Mouse (Mus musculus) hindbrain, embryonic 13.5 days (tissue): Measurements from ENCODE around the gene Arl4a. TPM values are rescaled to one million over a fixed set of nuclear protein-coding genes. Genes with fewer than 3 reads are reported as not detected.

Experiments used
- ATAC-seq: fragments of 200-750 bp; cut with Nextera tagmentation; 2 replicates; pipeline ENCODE4 v1.8.0; 2017; ENCODE audit warnings: moderate TSS enrichment; ENCODE audit not compliant: low FRiP score
- H3K27ac ChIP-seq: fragments of 300-500 bp; sonication (generic); 2 replicates; pipeline ENCODE4 v1.5.1; 2015; ENCODE audit warnings: inconsistent platforms, mild to moderate bottlenecking, moderate library complexity
- H3K27me3 ChIP-seq: fragments of 300-500 bp; sonication (generic); 2 replicates; pipeline ENCODE4 v1.6.1; 2015; ENCODE audit warnings: mild to moderate bottlenecking, inconsistent platforms
- H3K36me3 ChIP-seq: fragments of 300-500 bp; sonication (generic); 2 replicates; pipeline ENCODE4 v1.6.1; 2015; ENCODE audit warnings: mild to moderate bottlenecking, inconsistent platforms
- H3K4me1 ChIP-seq: fragments of 300-500 bp; sonication (generic); replicated peaks from 2 replicates; pipeline ENCODE4 v1.6.1; 2015; ENCODE audit warnings: inconsistent platforms
- H3K4me2 ChIP-seq: fragments of 300-500 bp; sonication (generic); 2 replicates; pipeline ENCODE4 v1.6.1; 2015; ENCODE audit warnings: inconsistent platforms, mild to moderate bottlenecking, moderate library complexity
- H3K4me3 ChIP-seq: fragments of 300-500 bp; sonication (generic); 2 replicates; pipeline ENCODE4 v1.5.1; 2015; ENCODE audit warnings: mild to moderate bottlenecking, inconsistent platforms
- H3K9ac ChIP-seq: fragments of 300-500 bp; sonication (generic); 2 replicates; pipeline ENCODE4 v1.6.1; 2015; ENCODE audit warnings: mild to moderate bottlenecking, inconsistent platforms
- H3K9me3 ChIP-seq: fragments of 300-500 bp; sonication (generic); 2 replicates; pipeline ENCODE4 v1.6.1; 2016; ENCODE audit warnings: inconsistent platforms
- WGBS: fragments of 180-500 bp; shearing (Covaris S2); methylation state at CpG from one replicate; pipeline ENCODE4 v1.1.7; 2015; 5-methylcytosine and 5-hydroxymethylcytosine counted together
- polyA plus RNA-seq: library from polyadenylated mRNA; unstranded; fragments of >200 nt; fragmentation: Nextera tagmentation; extraction: Ambion mirVana; gene quantifications from 2 replicates; pipeline ENCODE4 v1.2.1, GENCODE M21; 2015

The Arl4a gene
- polyA plus RNA-seq, 1 experiment from 2014 or later: 139 TPM

DNA sequence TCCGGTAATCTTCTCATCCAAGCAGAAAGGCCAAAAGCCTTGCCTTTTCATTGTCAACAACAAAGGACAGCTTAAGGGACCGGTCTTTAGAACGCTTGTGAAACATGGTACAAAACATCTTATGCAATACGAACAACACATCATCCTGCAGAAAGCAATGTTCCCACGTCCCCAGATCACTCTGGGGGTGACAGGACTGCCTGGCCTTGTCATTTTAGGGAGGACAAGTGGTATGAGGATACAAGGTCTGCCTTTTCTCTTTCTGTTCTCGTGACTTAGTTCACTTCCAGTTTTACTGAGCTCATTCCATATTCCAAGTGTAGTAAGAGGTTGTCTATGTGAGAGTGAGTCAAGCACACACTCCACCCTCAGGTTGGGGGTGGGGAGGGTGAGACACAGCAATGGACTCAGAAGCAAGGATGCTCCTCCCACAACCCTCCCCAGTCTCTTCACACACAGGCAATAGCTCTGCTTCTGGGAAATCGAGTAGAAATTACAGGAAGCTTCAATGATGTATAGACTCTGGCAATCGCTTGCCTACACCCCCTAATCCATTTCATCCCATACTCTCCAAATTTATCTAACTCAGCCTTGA, 59.7 kb downstream of the Arl4a start:
- Histone ChIP-seq H3K27me3 (no peaks in the 10 kb centered on the region), H3K27ac (no peak overlapping the region), H3K9ac (no peak overlapping the region), H3K4me3 (no peak overlapping the region), H3K4me2 (no peak overlapping the region), H3K9me3 (no peaks in the 10 kb centered on the region), H3K4me1 (peaks cover 23% of the 10 kb centered on the region), H3K36me3 (no peaks in the 10 kb centered on the region)
- ATAC-seq: no peak
- WGBS: 81% methylated on average over 8 of the region's 8 CpGs

DNA sequence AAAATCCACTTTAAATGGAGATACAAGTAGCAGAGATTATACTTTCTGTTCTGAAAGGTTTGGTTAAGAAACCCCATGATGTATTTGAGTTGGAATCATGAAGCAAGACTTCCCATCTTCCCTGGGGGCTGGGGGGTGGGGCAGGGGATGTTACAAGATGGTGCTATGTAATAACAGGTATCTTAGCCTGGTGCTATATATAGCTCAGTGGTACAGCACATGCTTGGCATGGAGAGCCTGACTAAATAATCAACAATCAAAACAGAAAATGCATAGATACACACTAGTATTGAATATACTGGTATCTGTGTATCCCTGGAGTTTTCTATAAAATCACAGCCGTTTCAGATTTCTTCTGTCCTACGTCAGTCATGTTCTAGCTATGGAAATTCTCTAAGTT, 61.4 kb downstream of the Arl4a start:
- WGBS: 89% methylated on average over 2 of the region's 2 CpGs
- H3K4me1 ChIP-seq: peaks cover 23% of the 10 kb centered on the region
- ATAC-seq: peak; percentile 40; the same call in 1 of the 2 replicates
- H3K9me3 ChIP-seq: no peaks in the 10 kb centered on the region
- peak overlapping the region; percentile 88 for H3K27ac ChIP-seq
- H3K4me3 ChIP-seq: no peak overlapping the region
- no peak overlapping the region for H3K9ac ChIP-seq
- H3K4me2 ChIP-seq: 0 out of 2 replicates have a peak overlapping the region, but pooled peaks have one; percentile 29
- H3K36me3 ChIP-seq: no peaks in the 10 kb centered on the region
- H3K27me3 ChIP-seq: no peaks in the 10 kb centered on the region

GRCm38 (mm10) chr12:39975829-39976340, 61.9 kb downstream of the Arl4a start:
- ATAC-seq: peak; percentile 77
- Histone ChIP-seq H3K4me3 (no peak overlapping the region), H3K9me3 (no peaks in the 10 kb centered on the region), H3K4me2 (peak overlapping the region; percentile 29), H3K9ac (peak overlapping the region; percentile 35; the same call in 1 of the 2 replicates), H3K36me3 (no peaks in the 10 kb centered on the region), H3K4me1 (peaks cover 23% of the 10 kb centered on the region), H3K27me3 (no peaks in the 10 kb centered on the region), H3K27ac (peak overlapping the region; percentile 88)
- 15% methylated on average over 9 of the region's 9 CpGs for WGBS

- Histone ChIP-seq H3K4me2 (no peak overlapping the region), H3K4me3 (no peak overlapping the region), H3K9me3 (no peaks in the 10 kb centered on the region), H3K27me3 (no peaks in the 10 kb centered on the region), H3K27ac (peak overlapping the region; percentile 88), H3K4me1 (peaks cover 23% of the 10 kb centered on the region), H3K9ac (no peak overlapping the region), H3K36me3 (no peaks in the 10 kb centered on the region)
- 18% methylated on average over 4 of the region's 4 CpGs for WGBS
- ATAC-seq: peak; percentile 74
Measured at GRCm38 (mm10) chr12:39974977-39975583, 62.7 kb downstream of the Arl4a start.

DNA sequence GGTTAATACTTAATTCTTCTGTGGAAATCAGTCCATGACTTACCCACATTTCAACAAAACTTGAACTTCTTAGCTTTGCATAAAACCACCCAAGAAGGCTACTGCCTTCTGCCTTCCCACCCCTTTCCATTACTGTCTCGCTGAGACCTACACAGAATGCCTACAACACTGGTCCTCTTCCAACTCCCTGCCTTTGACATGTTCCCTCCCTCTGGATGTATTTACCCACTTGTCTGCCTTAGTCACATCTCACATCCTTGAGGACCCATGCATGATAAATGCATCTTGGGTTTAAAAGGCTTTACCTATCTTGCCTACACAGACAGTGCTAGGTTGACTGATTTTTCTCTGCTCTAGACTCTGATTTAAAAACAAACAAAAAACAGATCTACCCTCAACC, 63.6 kb downstream of the Arl4a start:
- no peak overlapping the region for H3K4me2 ChIP-seq
- H3K9ac ChIP-seq: no peak overlapping the region
- 83% methylated on average over 1 of the region's 1 CpGs for WGBS
- H3K9me3 ChIP-seq: no peaks in the 10 kb centered on the region
- ATAC-seq: no peak
- peaks cover 23% of the 10 kb centered on the region for H3K4me1 ChIP-seq
- peak overlapping the region; percentile 88; the same call in 1 of the 2 replicates for H3K27ac ChIP-seq
- H3K27me3 ChIP-seq: no peaks in the 10 kb centered on the region
- H3K4me3 ChIP-seq: no peak overlapping the region
- H3K36me3 ChIP-seq: no peaks in the 10 kb centered on the region

DNA sequence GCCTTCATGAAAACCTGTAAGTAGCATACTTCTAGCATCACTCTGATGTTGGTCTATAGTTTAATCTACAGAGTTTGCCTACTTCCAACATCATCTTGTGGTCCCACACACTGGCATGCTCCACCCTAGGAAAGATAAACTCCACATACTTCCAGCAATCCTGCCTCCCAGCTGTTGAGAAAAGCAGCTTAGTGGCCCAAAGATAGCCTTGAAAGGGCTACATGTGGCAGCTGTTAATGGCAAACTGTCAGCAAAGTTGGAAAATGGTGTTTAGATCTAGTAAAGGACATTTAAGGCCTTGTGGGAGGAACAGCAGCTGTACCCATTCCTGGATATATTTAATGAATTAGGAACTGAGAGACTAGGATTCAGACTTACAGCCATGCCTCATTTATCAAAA, 68.3 kb downstream of the Arl4a start:
- ATAC-seq: no peak
- no peak overlapping the region for H3K4me3 ChIP-seq
- H3K4me2 ChIP-seq: no peak overlapping the region
- no peaks in the 10 kb centered on the region for H3K36me3 ChIP-seq
- H3K27me3 ChIP-seq: no peaks in the 10 kb centered on the region
- no peak overlapping the region for H3K27ac ChIP-seq
- peaks cover 4% of the 10 kb centered on the region; the same call in 1 of the 2 replicates for H3K4me1 ChIP-seq
- H3K9ac ChIP-seq: no peak overlapping the region
- H3K9me3 ChIP-seq: no peaks in the 10 kb centered on the region

GRCm38 (mm10) chr12:39968109-39968508, 69.7 kb downstream of the Arl4a start:
- WGBS: 94% methylated on average over 3 of the region's 3 CpGs
- H3K4me2 ChIP-seq: no peak overlapping the region
- H3K4me3 ChIP-seq: no peak overlapping the region
- H3K27ac ChIP-seq: no peak overlapping the region
- H3K27me3 ChIP-seq: no peaks in the 10 kb centered on the region
- no peaks in the 10 kb centered on the region for H3K4me1 ChIP-seq
- no peaks in the 10 kb centered on the region for H3K9me3 ChIP-seq
- H3K36me3 ChIP-seq: no peaks in the 10 kb centered on the region
- no peak for ATAC-seq
- no peak overlapping the region for H3K9ac ChIP-seq

DNA sequence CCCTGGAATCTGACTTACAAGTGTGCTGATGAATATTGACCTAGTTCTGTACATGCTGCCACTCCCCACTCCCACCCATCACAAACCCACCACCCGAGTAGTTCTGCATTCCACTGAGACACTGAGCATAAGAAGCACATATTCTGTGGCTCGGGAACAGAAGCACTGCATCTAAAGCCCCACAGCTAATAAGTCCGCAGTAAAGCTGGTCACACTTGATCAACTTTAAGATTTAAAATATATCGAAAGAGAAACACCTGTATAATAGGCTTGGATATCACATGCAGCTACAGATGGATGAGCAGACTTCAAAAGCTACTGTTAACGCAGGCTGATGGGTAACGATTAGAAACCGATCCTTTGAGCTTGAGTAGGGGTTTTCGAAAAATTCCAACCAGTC, 78.7 kb downstream of the Arl4a start:
- Histone ChIP-seq H3K36me3 (no peaks in the 10 kb centered on the region), H3K27ac (no peak overlapping the region), H3K4me1 (peaks cover 8% of the 10 kb centered on the region), H3K4me2 (no peak overlapping the region), H3K27me3 (no peaks in the 10 kb centered on the region), H3K4me3 (no peak overlapping the region), H3K9me3 (no peaks in the 10 kb centered on the region), H3K9ac (no peak overlapping the region)
- no peak for ATAC-seq
- 76% methylated on average over 8 of the region's 8 CpGs for WGBS

DNA sequence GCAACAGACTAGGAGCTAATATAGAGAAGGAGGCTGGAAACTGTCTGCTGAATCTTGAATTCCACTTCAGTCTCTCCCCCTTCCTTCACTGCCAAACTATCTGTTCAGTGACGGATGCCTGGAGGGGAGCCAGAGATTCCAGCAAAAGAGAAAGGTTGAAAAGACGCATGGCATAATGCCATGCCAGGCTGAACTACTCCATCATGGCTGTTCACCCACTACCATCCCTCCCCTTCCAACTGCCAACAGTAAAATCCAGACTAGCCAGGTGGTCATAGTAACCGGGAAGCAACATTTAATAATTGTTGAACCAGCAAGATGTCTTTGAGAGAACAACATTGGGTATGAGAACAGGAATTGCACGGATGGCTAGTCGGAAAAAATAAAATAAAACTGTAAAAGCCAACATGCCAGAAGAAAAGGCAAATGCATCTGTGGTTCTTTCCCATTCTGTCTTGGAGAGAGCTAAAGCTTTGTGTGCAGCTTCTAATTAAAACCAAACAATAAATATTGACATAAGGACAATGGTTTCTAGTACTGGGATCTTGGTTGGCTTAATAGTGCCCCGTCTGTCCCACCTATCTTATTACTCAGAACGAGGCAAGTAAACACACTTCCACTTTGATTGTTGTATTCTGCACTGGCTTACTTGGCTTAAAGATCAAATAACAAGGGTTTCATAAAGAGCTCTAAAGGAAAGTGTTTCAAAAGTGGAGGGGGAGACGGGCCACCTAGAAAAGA, 79.7 kb downstream of the Arl4a start:
- Histone ChIP-seq H3K4me3 (no peak overlapping the region), H3K9ac (no peak overlapping the region), H3K4me2 (no peak overlapping the region), H3K36me3 (no peaks in the 10 kb centered on the region), H3K27me3 (no peaks in the 10 kb centered on the region), H3K9me3 (no peaks in the 10 kb centered on the region), H3K27ac (peak overlapping the region; percentile 13; the same call in 1 of the 2 replicates), H3K4me1 (peaks cover 8% of the 10 kb centered on the region)
- 40% methylated on average over 8 of the region's 8 CpGs for WGBS
- peak; percentile 71 for ATAC-seq

DNA sequence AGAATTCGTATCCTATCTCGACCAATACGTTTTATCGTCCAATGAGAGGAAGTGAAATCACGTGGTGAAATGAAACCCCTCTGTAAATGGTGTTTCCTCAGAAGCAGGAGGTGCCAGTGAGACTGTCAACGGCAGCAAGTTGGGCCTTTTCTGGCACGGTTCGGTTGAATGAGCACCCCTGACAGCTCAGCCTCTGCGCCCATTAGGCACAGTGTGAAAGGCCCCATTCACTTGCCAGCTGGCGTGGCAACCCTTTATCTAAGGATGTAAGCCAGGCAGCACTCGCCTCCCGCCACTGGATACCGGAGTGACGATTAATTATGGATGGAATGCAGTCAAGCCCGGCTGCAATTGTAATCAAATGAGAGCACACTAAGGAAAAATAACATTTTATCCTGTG, 81.4 kb downstream of the Arl4a start:
- peak; percentile 95 for ATAC-seq
- Histone ChIP-seq H3K4me2 (peak overlapping the region; percentile 53), H3K9ac (peak overlapping the region; percentile 54), H3K4me1 (peaks cover 8% of the 10 kb centered on the region), H3K27ac (peak overlapping the region; percentile 83), H3K4me3 (peak overlapping the region; percentile 31), H3K9me3 (no peaks in the 10 kb centered on the region), H3K27me3 (no peaks in the 10 kb centered on the region), H3K36me3 (no peaks in the 10 kb centered on the region)
- WGBS: 14% methylated on average over 15 of the region's 15 CpGs
